Mouse (Mus musculus): ENCODE results near the gene Nrap.
"Not testable (repeated sequence)": the region's sequence is repeated elsewhere in the genome, so short reads cannot be mapped to it uniquely, and the experiment has no call there.

The Nrap gene

GRCm38 (mm10) chr19:56358890-56359289 lies 30.9 kb downstream of the Nrap start:
- no peak for DNase-seq

- DNase-seq, result not testable (repeated sequence)
Observed at GRCm38 (mm10) chr19:56357374-56357708, 32.5 kb downstream of the Nrap start.

GRCm38 (mm10) chr19:56356480-56357373 lies 33.1 kb downstream of the Nrap start:
- peak; percentile 43 for DNase-seq

GRCm38 (mm10) chr19:56355201-56355600 lies 34.6 kb downstream of the Nrap start:
- DNase-seq, result no peak

- DNase-seq, result no peak
Observed at GRCm38 (mm10) chr19:56353689-56354088, 36.1 kb downstream of the Nrap start.

GRCm38 (mm10) chr19:56349295-56349694 lies 40.5 kb downstream of the Nrap start:
- no peak for DNase-seq

GRCm38 (mm10) chr19:56346750-56347149 lies 43.1 kb downstream of the Nrap start:
- no peak for DNase-seq

- no peak for DNase-seq
Observed at GRCm38 (mm10) chr19:56346016-56346415, 43.8 kb downstream of the Nrap start.

GRCm38 (mm10) chr19:56343869-56344563 lies 45.8 kb downstream of the Nrap start:
- no peak for DNase-seq

GRCm38 (mm10) chr19:56342006-56342405 lies 47.8 kb downstream of the Nrap start:
- peak; percentile 23 for DNase-seq

- peak; percentile 29 for DNase-seq
Observed at GRCm38 (mm10) chr19:56336826-56337225, 53.0 kb downstream of the Nrap start.

GRCm38 (mm10) chr19:56336321-56336720 lies 53.5 kb downstream of the Nrap start:
- peak; percentile 63 for DNase-seq

- no peak for DNase-seq
Observed at GRCm38 (mm10) chr19:56326243-56326855, 63.5 kb downstream of the Nrap start.

GRCm38 (mm10) chr19:56325676-56326075 lies 64.2 kb downstream of the Nrap start:
- DNase-seq, result no peak

GRCm38 (mm10) chr19:56321303-56321920 lies 68.4 kb downstream of the Nrap start:
- DNase-seq, result peak; percentile 25

- DNase-seq, result peak; percentile 26
Observed at GRCm38 (mm10) chr19:56320186-56320860, 69.5 kb downstream of the Nrap start.

GRCm38 (mm10) chr19:56319629-56320028 lies 70.2 kb downstream of the Nrap start:
- DNase-seq, result no peak

- no peak for DNase-seq
Observed at GRCm38 (mm10) chr19:56319219-56319618, 70.6 kb downstream of the Nrap start.

- DNase-seq, result no peak
Observed at GRCm38 (mm10) chr19:56316531-56316930, 73.3 kb downstream of the Nrap start.

- DNase-seq, result no peak
Observed at GRCm38 (mm10) chr19:56300835-56301234, 89.0 kb downstream of the Nrap start.

GRCm38 (mm10) chr19:56297264-56297663 lies 92.6 kb downstream of the Nrap start:
- no peak for DNase-seq

GRCm38 (mm10) chr19:56296668-56297067 lies 93.2 kb downstream of the Nrap start:
- no peak for DNase-seq

All from kidney, adult 11 months (tissue).